Mouse (Mus musculus) 3T3-L1 (cell line): ENCODE measurements around the gene Zfp626.
"Not testable (repeated sequence)": the region's sequence is repeated elsewhere in the genome, so short reads cannot be mapped to it uniquely, and the experiment has no call there.

Source experiments
- DNase-seq: peaks from one replicate; pipeline ENCODE4 v3.0.0-alpha.2; 2015; ENCODE audit warnings: low read depth, low spot score

Zfp626 gene

GRCm38 (mm10) chr7:27806896-27807295, at the start of gene Zfp626:
Zfp626 (plus strand) TSS chr7:27807196.
- DNase-seq: not testable (repeated sequence)

- DNase-seq: no peak
These were observed 41.7 kb upstream of the Zfp626 start for GRCm38 (mm10) chr7:27765176-27765886.

- peak; percentile 91 for DNase-seq
These were observed 17.7 kb upstream of the Zfp626 start for GRCm38 (mm10) chr7:27789306-27789705.

GRCm38 (mm10) chr7:27793865-27794264, 13.1 kb upstream of the Zfp626 start:
- not testable (repeated sequence) for DNase-seq

GRCm38 (mm10) chr7:27794566-27794965, 12.4 kb upstream of the Zfp626 start:
- DNase-seq: peak; percentile 48

- peak; percentile 38 for DNase-seq
These were observed 8.8 kb upstream of the Zfp626 start for GRCm38 (mm10) chr7:27797906-27798811.

GRCm38 (mm10) chr7:27801137-27801536, 5.9 kb upstream of the Zfp626 start:
- peak; percentile 59 for DNase-seq

- DNase-seq: no peak
These were observed 4.0 kb upstream of the Zfp626 start for GRCm38 (mm10) chr7:27802986-27803385.

GRCm38 (mm10) chr7:27804297-27805030, 2.5 kb upstream of the Zfp626 start:
- peak; percentile 80 for DNase-seq

GRCm38 (mm10) chr7:27807305-27807704, 309 bp downstream of the Zfp626 start:
- DNase-seq: not testable (repeated sequence)

GRCm38 (mm10) chr7:27818526-27819110, 11.6 kb downstream of the Zfp626 start:
- no peak for DNase-seq

- DNase-seq: no peak
These were observed 15.6 kb downstream of the Zfp626 start for GRCm38 (mm10) chr7:27822611-27823010.

- DNase-seq: no peak
These were observed 27.1 kb downstream of the Zfp626 start for GRCm38 (mm10) chr7:27834131-27834530.

GRCm38 (mm10) chr7:27837896-27838295, 30.9 kb downstream of the Zfp626 start:
- peak; percentile 25 for DNase-seq

- peak; percentile 85 for DNase-seq
These were observed 31.6 kb downstream of the Zfp626 start, which contains the start of gene Zfp59 for GRCm38 (mm10) chr7:27838323-27839249. Zfp59 (plus strand) TSS chr7:27838607.

GRCm38 (mm10) chr7:27839596-27839995, 32.6 kb downstream of the Zfp626 start:
- no peak for DNase-seq

- DNase-seq: no peak
These were observed 33.1 kb downstream of the Zfp626 start for GRCm38 (mm10) chr7:27840104-27840503.

GRCm38 (mm10) chr7:27857227-27857626, 50.2 kb downstream of the Zfp626 start, which contains the start of gene Zfp607a:
Zfp607a (plus strand) TSS chr7:27857527.
- DNase-seq: no peak

- DNase-seq: peak; percentile 40
These were observed 52.6 kb downstream of the Zfp626 start for GRCm38 (mm10) chr7:27859301-27860251.
